Mouse (Mus musculus): ENCODE results near the gene Rab31. TPM values are rescaled to one million over a fixed set of nuclear protein-coding genes. Genes with fewer than 3 reads are reported as not detected.

Rab31 gene
- polyA plus RNA-seq, 1 experiment from 2014 or later: 62.5 TPM

- Histone ChIP-seq H3K4me1 (no peaks in the 10 kb centered on the region), H3K36me3 (no peaks in the 10 kb centered on the region), H3K27ac (replicated peaks) (no peak overlapping the region), H3K27me3 (ENCODE audit: low read depth, poor library complexity, severe bottlenecking) (no peaks in the 10 kb centered on the region), H3K4me3 (no peak overlapping the region), H3K9me3 (replicated peaks) (no peaks in the 10 kb centered on the region)
- WGBS: 94% methylated on average over 6 of the region's 6 CpGs
- DNase-seq (ENCODE audit: low spot score): no peak
Measured at GRCm38 (mm10) chr17:65681516-65681915, 91.0 kb downstream of the Rab31 start.

- H3K4me3 ChIP-seq: no peak overlapping the region
- no peak for DNase-seq (ENCODE audit: low spot score)
- WGBS: 88% methylated on average over 2 of the region's 2 CpGs
- H3K27ac ChIP-seq (replicated peaks): no peak overlapping the region
- H3K36me3 ChIP-seq: no peaks in the 10 kb centered on the region
- H3K27me3 ChIP-seq (ENCODE audit: low read depth, poor library complexity, severe bottlenecking): no peaks in the 10 kb centered on the region
- no peaks in the 10 kb centered on the region for H3K9me3 ChIP-seq (replicated peaks)
- H3K4me1 ChIP-seq: no peaks in the 10 kb centered on the region
Measured at GRCm38 (mm10) chr17:65680801-65681412, 91.6 kb downstream of the Rab31 start.

GRCm38 (mm10) chr17:65679806-65680446 lies 92.6 kb downstream of the Rab31 start:
- Histone ChIP-seq H3K27me3 (ENCODE audit: low read depth, poor library complexity, severe bottlenecking) (no peaks in the 10 kb centered on the region), H3K36me3 (no peaks in the 10 kb centered on the region), H3K9me3 (replicated peaks) (no peaks in the 10 kb centered on the region), H3K4me3 (no peak overlapping the region), H3K27ac (replicated peaks) (no peak overlapping the region), H3K4me1 (no peaks in the 10 kb centered on the region)
- no peak for DNase-seq (ENCODE audit: low spot score)
- 87% methylated on average over 14 of the region's 14 CpGs for WGBS

GRCm38 (mm10) chr17:65677742-65678141 lies 94.8 kb downstream of the Rab31 start:
- Histone ChIP-seq H3K9me3 (replicated peaks) (no peaks in the 10 kb centered on the region), H3K27ac (replicated peaks) (no peak overlapping the region), H3K27me3 (ENCODE audit: low read depth, poor library complexity, severe bottlenecking) (no peaks in the 10 kb centered on the region), H3K4me3 (no peak overlapping the region), H3K4me1 (no peaks in the 10 kb centered on the region), H3K36me3 (0 out of 2 replicates have a peak, but pooled peaks cover 4% of the 10 kb centered on the region)
- DNase-seq (ENCODE audit: low spot score): no peak
- 94% methylated on average over 1 of the region's 1 CpGs for WGBS

DNA sequence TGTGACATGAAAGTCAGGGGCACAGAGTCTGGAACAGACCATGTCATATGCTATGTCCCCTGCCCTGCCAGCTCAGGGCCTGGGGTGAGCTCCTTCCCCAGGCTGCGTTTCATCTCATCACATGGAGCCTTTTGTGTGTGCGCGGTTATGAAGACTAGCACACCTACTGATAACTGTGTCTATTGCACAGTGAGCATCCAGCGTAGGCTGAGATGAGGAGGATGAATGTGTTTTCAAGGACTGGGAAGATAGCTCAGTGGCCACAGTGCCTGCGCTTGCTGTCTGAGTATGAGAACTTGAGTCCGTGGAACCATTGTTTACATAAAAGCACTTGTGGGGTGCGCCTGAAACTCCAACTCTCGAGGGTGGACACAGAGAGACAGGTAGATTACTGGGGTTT lies 96.0 kb downstream of the Rab31 start:
- Histone ChIP-seq H3K27me3 (ENCODE audit: low read depth, poor library complexity, severe bottlenecking) (no peaks in the 10 kb centered on the region), H3K9me3 (replicated peaks) (no peaks in the 10 kb centered on the region), H3K4me3 (no peak overlapping the region), H3K36me3 (0 out of 2 replicates have a peak, but pooled peaks cover 4% of the 10 kb centered on the region), H3K27ac (replicated peaks) (no peak overlapping the region), H3K4me1 (no peaks in the 10 kb centered on the region)
- 96% methylated on average over 8 of the region's 8 CpGs for WGBS
- DNase-seq (ENCODE audit: low spot score): no peak

DNA sequence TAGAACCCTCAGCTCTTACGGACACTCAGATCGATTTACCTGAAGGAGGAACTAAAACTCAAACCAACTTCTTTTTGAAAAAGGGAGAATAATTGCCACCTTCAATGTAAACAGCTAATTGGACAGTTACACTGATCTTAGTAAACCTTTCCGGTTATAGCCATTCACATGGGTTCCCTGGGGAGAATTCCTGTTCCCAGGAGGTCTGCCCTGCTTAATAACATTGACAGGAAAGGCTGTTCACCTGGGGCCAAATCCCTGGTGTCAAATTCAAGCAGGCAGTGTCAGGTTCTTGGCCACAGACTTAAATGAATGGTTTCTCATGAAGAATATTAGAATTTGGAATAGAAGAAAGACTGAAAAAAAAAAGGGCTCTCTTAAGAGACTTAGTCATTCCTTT lies 96.6 kb downstream of the Rab31 start:
- Histone ChIP-seq H3K27ac (replicated peaks) (no peak overlapping the region), H3K9me3 (replicated peaks) (no peaks in the 10 kb centered on the region), H3K27me3 (ENCODE audit: low read depth, poor library complexity, severe bottlenecking) (no peaks in the 10 kb centered on the region), H3K36me3 (0 out of 2 replicates have a peak, but pooled peaks cover 4% of the 10 kb centered on the region), H3K4me1 (no peaks in the 10 kb centered on the region), H3K4me3 (no peak overlapping the region)
- DNase-seq (ENCODE audit: low spot score): no peak
- WGBS: 89% methylated on average over 3 of the region's 3 CpGs

- H3K9me3 ChIP-seq (replicated peaks): no peaks in the 10 kb centered on the region
- H3K27ac ChIP-seq (replicated peaks): no peak overlapping the region
- no peaks in the 10 kb centered on the region for H3K4me1 ChIP-seq
- no peaks in the 10 kb centered on the region for H3K27me3 ChIP-seq (ENCODE audit: low read depth, poor library complexity, severe bottlenecking)
- no peak overlapping the region for H3K4me3 ChIP-seq
- 0 out of 2 replicates have a peak, but pooled peaks cover 4% of the 10 kb centered on the region for H3K36me3 ChIP-seq
- no peak for DNase-seq (ENCODE audit: low spot score)
- 54% methylated on average over 1 of the region's 1 CpGs for WGBS
Measured at GRCm38 (mm10) chr17:65674710-65675171, 97.8 kb downstream of the Rab31 start.

DNA sequence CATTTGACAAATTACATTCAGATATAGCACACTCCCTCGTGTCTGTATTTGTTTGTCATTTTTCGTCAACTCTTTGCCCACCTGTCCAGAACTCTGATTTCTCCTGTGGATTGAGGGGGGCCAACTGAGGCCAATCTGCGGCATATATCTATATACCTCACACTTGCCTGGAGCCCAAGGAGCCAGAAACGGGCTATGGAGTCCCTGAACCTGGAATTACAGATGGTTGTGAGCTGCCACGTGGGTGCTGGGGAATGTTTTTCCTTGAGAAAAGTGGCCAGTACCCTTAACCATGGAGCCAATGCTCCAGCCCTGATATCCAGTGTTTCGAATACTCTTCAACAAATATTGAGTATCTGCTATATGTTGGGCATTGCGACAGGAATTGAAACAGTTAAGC lies 99.6 kb downstream of the Rab31 start:
- 0 out of 2 replicates have a peak, but pooled peaks cover 4% of the 10 kb centered on the region for H3K36me3 ChIP-seq
- WGBS: 92% methylated on average over 7 of the region's 7 CpGs
- no peak for DNase-seq (ENCODE audit: low spot score)

GRCm38 (mm10) chr17:65669061-65669460 lies 103.5 kb downstream of the Rab31 start:
- H3K4me1 ChIP-seq: no peaks in the 10 kb centered on the region
- H3K4me3 ChIP-seq: no peak overlapping the region
- no peak for DNase-seq (ENCODE audit: low spot score)
- H3K27ac ChIP-seq (replicated peaks): no peak overlapping the region
- WGBS: 92% methylated on average over 4 of the region's 4 CpGs
- no peaks in the 10 kb centered on the region for H3K27me3 ChIP-seq (ENCODE audit: low read depth, poor library complexity, severe bottlenecking)
- 0 out of 2 replicates have a peak, but pooled peaks cover 4% of the 10 kb centered on the region for H3K36me3 ChIP-seq
- H3K9me3 ChIP-seq (replicated peaks): no peaks in the 10 kb centered on the region

More for the DNA sequence above, 99.6 kb downstream of the Rab31 start:
- Histone ChIP-seq H3K27ac (replicated peaks) (no peak overlapping the region), H3K4me3 (no peak overlapping the region), H3K4me1 (no peaks in the 10 kb centered on the region), H3K27me3 (ENCODE audit: low read depth, poor library complexity, severe bottlenecking) (no peaks in the 10 kb centered on the region), H3K9me3 (replicated peaks) (no peaks in the 10 kb centered on the region)

DNA sequence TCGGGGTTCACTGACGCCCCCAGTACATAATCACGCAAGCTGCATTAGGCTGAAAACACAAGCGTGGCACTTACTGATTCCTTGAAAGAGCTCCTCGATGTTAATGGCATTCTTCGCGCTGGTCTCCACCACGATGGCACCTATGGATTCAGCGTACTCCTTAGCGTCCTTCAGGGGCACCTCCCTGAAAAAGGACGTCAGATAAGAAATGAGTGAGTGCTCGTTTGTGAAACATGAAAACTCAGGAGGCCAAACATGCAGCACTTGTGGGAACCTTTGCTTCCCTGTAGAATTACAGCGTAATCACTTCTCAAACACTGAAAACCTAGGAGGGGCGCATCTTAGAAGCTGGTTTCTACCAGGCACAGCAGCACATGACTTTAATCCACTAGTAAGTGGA lies 104.8 kb downstream of the Rab31 start:
- WGBS: 91% methylated on average over 14 of the region's 14 CpGs
- no peaks in the 10 kb centered on the region for H3K36me3 ChIP-seq
- no peak overlapping the region for H3K4me3 ChIP-seq
- DNase-seq (ENCODE audit: low spot score): no peak
- no peaks in the 10 kb centered on the region for H3K9me3 ChIP-seq (replicated peaks)
- no peak overlapping the region for H3K27ac ChIP-seq (replicated peaks)
- no peaks in the 10 kb centered on the region for H3K4me1 ChIP-seq
- no peaks in the 10 kb centered on the region for H3K27me3 ChIP-seq (ENCODE audit: low read depth, poor library complexity, severe bottlenecking)

GRCm38 (mm10) chr17:65666388-65667161 lies 106.0 kb downstream of the Rab31 start:
- Histone ChIP-seq H3K4me1 (no peaks in the 10 kb centered on the region), H3K9me3 (replicated peaks) (no peaks in the 10 kb centered on the region), H3K27ac (replicated peaks) (no peak overlapping the region), H3K4me3 (no peak overlapping the region), H3K36me3 (no peaks in the 10 kb centered on the region), H3K27me3 (ENCODE audit: low read depth, poor library complexity, severe bottlenecking) (no peaks in the 10 kb centered on the region)
- WGBS: 89% methylated on average over 17 of the region's 17 CpGs
- no peak for DNase-seq (ENCODE audit: low spot score)

- Histone ChIP-seq H3K4me1 (no peaks in the 10 kb centered on the region), H3K9me3 (replicated peaks) (no peaks in the 10 kb centered on the region), H3K4me3 (no peak overlapping the region), H3K27me3 (ENCODE audit: low read depth, poor library complexity, severe bottlenecking) (no peaks in the 10 kb centered on the region), H3K36me3 (no peaks in the 10 kb centered on the region), H3K27ac (replicated peaks) (no peak overlapping the region)
- DNase-seq (ENCODE audit: low spot score): no peak
- 91% methylated on average over 12 of the region's 12 CpGs for WGBS
Measured at GRCm38 (mm10) chr17:65665786-65666387, 106.7 kb downstream of the Rab31 start.

Data from midbrain, embryonic 10.5 days (tissue).